Mouse (Mus musculus): ENCODE data around the gene Tppp. TPM values are rescaled to one million over a fixed set of nuclear protein-coding genes. Genes with fewer than 3 reads are reported as not detected.

Tppp gene
- polyA plus RNA-seq, 1 experiment from 2014 or later: 6.6 TPM

DNA sequence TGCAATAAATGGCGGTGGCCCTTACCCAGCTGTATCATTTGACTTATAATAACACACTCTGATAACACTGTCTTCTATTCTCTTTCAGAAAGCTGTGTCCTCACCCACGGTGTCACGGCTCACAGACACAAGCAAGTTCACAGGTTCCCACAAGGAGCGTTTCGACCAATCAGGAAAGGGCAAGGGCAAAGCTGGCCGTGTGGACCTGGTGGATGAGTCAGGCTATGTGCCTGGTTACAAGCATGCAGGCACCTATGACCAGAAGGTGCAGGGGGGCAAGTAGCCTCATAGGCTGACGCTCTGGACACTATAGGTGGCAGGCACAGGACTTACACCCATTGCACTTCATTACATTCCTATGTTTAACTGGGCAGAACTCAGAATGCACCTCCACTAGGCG lies 21.9 kb downstream of the Tppp start:
- Histone ChIP-seq H3K9ac (ENCODE audit: low read length) (no peak overlapping the region), H3K4me1 (ENCODE audit: control insufficient read depth, insufficient read depth, low read length) (no peaks in the 10 kb centered on the region), H3K27ac (ENCODE audit: low read depth, low read length) (no peak overlapping the region), H3K4me2 (ENCODE audit: low read length) (no peak overlapping the region), H3K27me3 (replicated peaks; ENCODE audit: control insufficient read depth, insufficient read depth, low read length) (no peaks in the 10 kb centered on the region), H3K9me3 (replicated peaks; ENCODE audit: control insufficient read depth, low read length) (no peaks in the 10 kb centered on the region), H3K36me3 (ENCODE audit: control insufficient read depth, insufficient read depth, low read length) (0 out of 2 replicates have a peak, but pooled peaks cover 15% of the 10 kb centered on the region), H3K4me3 (ENCODE audit: low read depth, low read length) (no peak overlapping the region)
- 84% methylated on average over 8 of the region's 8 CpGs for WGBS
- ATAC-seq (no peak), DNase-seq (ENCODE audit: low spot score) (no peak)

DNA sequence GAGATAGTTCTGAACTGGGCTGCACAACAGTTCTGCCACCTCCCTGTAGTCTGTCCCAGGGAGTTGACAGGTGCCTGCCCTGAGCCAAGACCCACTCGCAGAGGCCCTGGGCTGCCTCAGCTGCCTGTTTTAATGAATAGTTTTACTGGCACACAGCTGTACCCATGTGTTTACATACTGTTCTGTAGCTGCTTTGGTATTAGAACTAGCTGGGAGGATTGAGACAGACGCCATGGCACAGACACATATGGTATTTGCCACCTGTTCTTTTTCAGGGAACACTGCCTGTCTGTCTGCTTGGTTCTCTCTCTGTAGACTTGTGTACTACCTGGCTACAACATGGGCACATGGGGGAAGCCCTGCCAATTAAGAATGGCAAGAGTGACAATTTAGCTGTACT lies 25.5 kb downstream of the Tppp start:
- H3K9ac ChIP-seq (ENCODE audit: low read length): no peak overlapping the region
- H3K4me3 ChIP-seq (ENCODE audit: low read depth, low read length): no peak overlapping the region
- peak; percentile 41 for DNase-seq (ENCODE audit: low spot score)
- peaks cover 30% of the 10 kb centered on the region for H3K36me3 ChIP-seq (ENCODE audit: control insufficient read depth, insufficient read depth, low read length)
- no peaks in the 10 kb centered on the region for H3K4me1 ChIP-seq (ENCODE audit: control insufficient read depth, insufficient read depth, low read length)
- no peak overlapping the region for H3K27ac ChIP-seq (ENCODE audit: low read depth, low read length)
- H3K27me3 ChIP-seq (replicated peaks; ENCODE audit: control insufficient read depth, insufficient read depth, low read length): no peaks in the 10 kb centered on the region
- no peaks in the 10 kb centered on the region for H3K9me3 ChIP-seq (replicated peaks; ENCODE audit: control insufficient read depth, low read length)
- H3K4me2 ChIP-seq (ENCODE audit: low read length): no peak overlapping the region
- peak; percentile 91 for ATAC-seq
- WGBS: 64% methylated on average over 2 of the region's 2 CpGs

DNA sequence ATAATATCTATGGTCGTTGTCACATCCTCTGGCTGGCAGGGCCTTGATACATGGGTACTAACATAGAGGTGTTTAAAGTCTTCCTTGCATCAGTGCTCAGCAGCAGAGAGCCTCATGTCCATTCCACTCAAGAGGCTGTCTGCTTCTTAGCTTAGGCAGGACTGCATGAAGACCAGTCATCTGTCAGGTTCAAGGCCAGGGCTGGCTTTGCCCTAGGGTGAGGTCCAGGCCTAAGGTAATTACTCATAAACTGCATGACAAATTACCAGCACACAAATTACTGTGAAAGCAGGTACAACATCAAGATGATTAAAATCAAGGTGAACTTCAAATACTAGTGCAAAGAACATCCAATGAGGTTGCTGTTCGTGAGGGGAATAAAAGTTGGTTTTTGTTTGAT lies 26.6 kb downstream of the Tppp start:
- 84% methylated on average over 2 of the region's 2 CpGs for whole genome bisulfite sequencing

DNA sequence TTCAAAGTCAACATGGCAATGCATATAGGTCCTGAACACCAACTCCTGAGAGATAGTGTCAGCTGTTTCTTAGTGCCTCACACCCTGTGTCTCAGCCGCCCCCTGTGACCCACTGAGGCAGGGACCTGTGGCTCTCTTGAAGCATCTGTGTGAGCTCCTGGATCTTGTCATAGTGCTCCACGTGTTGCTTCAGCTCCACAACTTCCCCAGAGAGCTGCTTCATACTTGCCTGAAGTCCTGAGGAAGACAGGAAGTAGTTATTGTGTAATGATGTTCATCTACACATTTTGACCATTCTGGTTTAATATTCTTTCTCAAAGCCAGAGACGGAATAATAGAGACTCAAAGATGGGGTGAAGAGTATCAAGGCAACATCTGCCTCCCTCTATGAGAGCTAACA lies 30.7 kb downstream of the Tppp start:
- H3K4me1 ChIP-seq (ENCODE audit: control insufficient read depth, insufficient read depth, low read length): no peaks in the 10 kb centered on the region
- DNase-seq (ENCODE audit: low spot score) (no peak), ATAC-seq (no peak)
- no peak overlapping the region for H3K4me2 ChIP-seq (ENCODE audit: low read length)
- peaks cover 39% of the 10 kb centered on the region for H3K36me3 ChIP-seq (ENCODE audit: control insufficient read depth, insufficient read depth, low read length)
- no peaks in the 10 kb centered on the region for H3K9me3 ChIP-seq (replicated peaks; ENCODE audit: control insufficient read depth, low read length)
- no peak overlapping the region for H3K4me3 ChIP-seq (ENCODE audit: low read depth, low read length)
- 91% methylated on average over 3 of the region's 3 CpGs for WGBS
- no peak overlapping the region for H3K9ac ChIP-seq (ENCODE audit: low read length)
- H3K27ac ChIP-seq (ENCODE audit: low read depth, low read length): no peak overlapping the region
- no peaks in the 10 kb centered on the region for H3K27me3 ChIP-seq (replicated peaks; ENCODE audit: control insufficient read depth, insufficient read depth, low read length)

More for the DNA sequence above, 26.6 kb downstream of the Tppp start:
- no peak for ATAC-seq
- H3K4me3 ChIP-seq (ENCODE audit: low read depth, low read length): no peak overlapping the region
- no peaks in the 10 kb centered on the region for H3K9me3 ChIP-seq (replicated peaks; ENCODE audit: control insufficient read depth, low read length)
- no peak for DNase-seq (ENCODE audit: low spot score)
- no peak overlapping the region for H3K4me2 ChIP-seq (ENCODE audit: low read length)
- peaks cover 40% of the 10 kb centered on the region for H3K36me3 ChIP-seq (ENCODE audit: control insufficient read depth, insufficient read depth, low read length)
- no peaks in the 10 kb centered on the region for H3K4me1 ChIP-seq (ENCODE audit: control insufficient read depth, insufficient read depth, low read length)
- H3K9ac ChIP-seq (ENCODE audit: low read length): no peak overlapping the region
- H3K27ac ChIP-seq (ENCODE audit: low read depth, low read length): no peak overlapping the region
- no peaks in the 10 kb centered on the region for H3K27me3 ChIP-seq (replicated peaks; ENCODE audit: control insufficient read depth, insufficient read depth, low read length)

DNA sequence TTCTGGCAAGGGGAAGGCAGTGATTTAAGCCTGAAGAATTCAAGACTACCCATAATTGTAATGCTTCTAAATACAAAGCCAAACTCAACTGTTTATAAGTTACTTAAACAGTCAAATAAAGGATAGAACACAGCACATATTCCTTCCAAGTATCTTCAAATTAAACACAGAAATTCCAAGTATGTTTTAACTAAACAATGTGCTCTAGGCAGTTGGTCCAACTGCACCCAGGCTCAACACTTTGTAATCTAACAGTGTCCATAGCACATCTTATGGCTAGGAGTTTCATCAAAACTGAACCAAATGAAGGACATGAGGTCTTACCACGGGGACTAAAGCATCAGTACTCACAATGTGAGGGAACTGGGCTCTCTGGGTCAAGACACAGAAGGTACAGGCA lies 47.0 kb downstream of the Tppp start:
- ATAC-seq (no peak), DNase-seq (ENCODE audit: low spot score) (no peak)
- Histone ChIP-seq H3K4me2 (ENCODE audit: low read length) (no peak overlapping the region), H3K4me1 (ENCODE audit: control insufficient read depth, insufficient read depth, low read length) (no peaks in the 10 kb centered on the region), H3K27ac (ENCODE audit: low read depth, low read length) (no peak overlapping the region), H3K27me3 (replicated peaks; ENCODE audit: control insufficient read depth, insufficient read depth, low read length) (no peaks in the 10 kb centered on the region), H3K36me3 (ENCODE audit: control insufficient read depth, insufficient read depth, low read length) (peaks cover 22% of the 10 kb centered on the region; the same call in 1 of the 2 replicates), H3K4me3 (ENCODE audit: low read depth, low read length) (no peak overlapping the region), H3K9me3 (replicated peaks; ENCODE audit: control insufficient read depth, low read length) (no peaks in the 10 kb centered on the region), H3K9ac (ENCODE audit: low read length) (no peak overlapping the region)
- 82% methylated on average over 1 of the region's 1 CpGs for WGBS

DNA sequence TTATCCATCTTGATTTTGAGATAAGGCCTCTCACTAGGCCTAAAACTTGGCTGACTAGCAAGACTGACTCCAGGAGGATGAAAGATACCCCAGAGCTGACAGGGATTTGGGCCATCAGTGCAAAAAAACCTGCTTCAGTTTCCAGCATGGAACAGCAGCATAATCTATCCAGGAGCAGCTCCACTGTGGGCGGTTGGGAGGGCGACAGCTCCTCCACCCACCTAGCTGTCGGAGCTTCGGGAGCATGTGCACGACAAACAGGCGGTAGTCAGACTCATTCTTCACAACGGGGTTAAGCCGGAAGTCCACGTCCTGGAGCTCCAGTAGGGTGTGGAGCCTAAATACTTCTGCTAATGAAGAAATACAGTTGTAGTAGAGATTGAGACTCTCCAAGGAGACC lies 48.9 kb downstream of the Tppp start:
- no peaks in the 10 kb centered on the region for H3K4me1 ChIP-seq (ENCODE audit: control insufficient read depth, insufficient read depth, low read length)
- H3K27me3 ChIP-seq (replicated peaks; ENCODE audit: control insufficient read depth, insufficient read depth, low read length): no peaks in the 10 kb centered on the region
- H3K9ac ChIP-seq (ENCODE audit: low read length): no peak overlapping the region
- ATAC-seq (no peak), DNase-seq (ENCODE audit: low spot score) (no peak)
- H3K9me3 ChIP-seq (replicated peaks; ENCODE audit: control insufficient read depth, low read length): no peaks in the 10 kb centered on the region
- no peak overlapping the region for H3K27ac ChIP-seq (ENCODE audit: low read depth, low read length)
- no peak overlapping the region for H3K4me3 ChIP-seq (ENCODE audit: low read depth, low read length)
- no peak overlapping the region for H3K4me2 ChIP-seq (ENCODE audit: low read length)
- 95% methylated on average over 9 of the region's 9 CpGs for WGBS
- peaks cover 17% of the 10 kb centered on the region; the same call in 1 of the 2 replicates for H3K36me3 ChIP-seq (ENCODE audit: control insufficient read depth, insufficient read depth, low read length)

DNA sequence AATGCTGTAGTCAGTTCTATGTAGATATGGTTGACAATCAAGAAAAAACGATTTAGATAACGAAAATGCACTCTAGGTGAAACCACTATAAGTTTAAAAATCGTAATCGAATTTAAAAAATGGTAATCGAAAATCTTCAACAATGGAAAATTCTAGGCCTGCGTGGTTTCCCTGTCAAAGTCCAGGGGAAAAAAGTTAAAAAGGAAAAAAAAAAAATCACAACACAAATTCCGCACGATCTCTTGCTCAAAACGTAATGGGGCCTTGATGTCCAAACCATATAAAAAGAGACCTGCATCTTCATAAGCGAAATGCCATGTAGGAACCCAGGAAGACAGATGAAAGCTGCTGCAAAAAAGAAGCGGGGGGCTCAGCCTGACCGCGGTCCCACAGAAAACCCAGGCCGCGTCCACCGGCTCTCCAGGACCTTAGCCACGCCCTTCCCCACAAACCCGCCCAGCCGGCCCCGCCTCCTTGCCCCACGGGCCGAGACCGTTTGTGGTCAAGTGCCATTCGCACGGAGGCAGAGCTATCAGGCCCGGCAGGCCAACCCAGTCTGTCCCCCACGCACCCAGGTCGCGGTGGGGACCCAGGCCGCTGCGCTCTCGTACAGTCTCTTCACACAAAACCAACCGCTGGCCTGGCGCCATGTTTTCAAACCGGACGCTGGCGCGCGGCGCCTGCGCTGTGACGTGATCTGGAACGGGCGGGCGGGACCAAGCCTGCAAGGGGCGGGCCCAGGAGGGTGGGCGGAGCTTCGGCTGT lies 52.6 kb downstream of the Tppp start, which contains the start of gene Cep72:
Gene Cep72, minus strand, starts transcription at position 687 of the 765 bp plus-strand sequence.
- ATAC-seq: peak; percentile 98
- H3K9ac ChIP-seq (ENCODE audit: low read length): peak within 1 kb of the TSS; percentile 76
- 4% methylated on average over 47 of the region's 48 CpGs for WGBS

DNA sequence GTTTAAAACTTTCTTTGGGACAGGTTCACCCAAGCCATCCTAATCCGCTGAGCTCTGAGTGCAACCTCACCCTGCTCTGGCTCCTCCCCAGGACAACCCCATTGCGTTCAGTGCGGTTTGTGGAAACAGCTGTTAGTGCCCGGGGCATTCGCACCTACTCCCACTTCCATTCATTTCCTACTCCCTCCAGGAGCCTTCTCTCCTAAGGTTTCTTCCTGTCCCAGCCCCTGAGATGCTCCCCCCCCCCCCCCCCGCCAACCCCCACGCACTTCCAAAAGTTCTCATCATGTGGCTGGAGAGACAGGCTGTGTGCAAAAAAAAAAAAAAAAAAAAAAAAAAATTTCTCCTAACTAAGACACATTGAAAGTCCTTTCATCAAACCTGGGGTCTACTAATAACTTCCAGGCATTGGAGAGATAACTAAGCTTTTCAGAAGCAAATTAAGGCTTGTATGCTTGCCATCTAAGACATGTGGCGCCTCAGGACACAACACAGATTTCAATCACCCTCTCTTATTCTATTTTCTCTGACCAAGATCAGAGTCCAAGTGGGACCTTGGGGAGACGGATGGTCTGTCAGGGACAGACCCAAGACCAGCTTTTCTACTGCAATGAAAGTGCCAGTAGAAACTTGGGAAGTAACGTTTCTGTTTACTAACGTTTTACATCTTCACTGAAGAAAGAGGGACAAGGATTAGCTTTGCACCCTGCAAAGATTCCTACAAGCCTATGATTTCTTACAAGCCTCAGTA lies 53.3 kb downstream of the Tppp start:
- no peak overlapping the region for H3K27ac ChIP-seq (ENCODE audit: low read depth, low read length)
- H3K4me3 ChIP-seq (ENCODE audit: low read depth, low read length): peak overlapping the region; percentile 73
- 31% methylated on average over 10 of the region's 11 CpGs for whole genome bisulfite sequencing
- no peaks in the 10 kb centered on the region for H3K9me3 ChIP-seq (replicated peaks; ENCODE audit: control insufficient read depth, low read length)
- H3K4me2 ChIP-seq (ENCODE audit: low read length): peak overlapping the region; percentile 51
- H3K9ac ChIP-seq (ENCODE audit: low read length): peak overlapping the region; percentile 76
- no peaks in the 10 kb centered on the region for H3K4me1 ChIP-seq (ENCODE audit: control insufficient read depth, insufficient read depth, low read length)
- no peak for ATAC-seq
- H3K27me3 ChIP-seq (replicated peaks; ENCODE audit: control insufficient read depth, insufficient read depth, low read length): no peaks in the 10 kb centered on the region
- peaks cover 7% of the 10 kb centered on the region; the same call in 1 of the 2 replicates for H3K36me3 ChIP-seq (ENCODE audit: control insufficient read depth, insufficient read depth, low read length)
- no peak for DNase-seq (ENCODE audit: low spot score)

More for the DNA sequence above, 52.6 kb downstream of the Tppp start, which contains the start of gene Cep72:
- Histone ChIP-seq H3K9me3 (replicated peaks; ENCODE audit: control insufficient read depth, low read length) (no peaks in the 10 kb centered on the region), H3K4me1 (ENCODE audit: control insufficient read depth, insufficient read depth, low read length) (no peaks in the 10 kb centered on the region), H3K27me3 (replicated peaks; ENCODE audit: control insufficient read depth, insufficient read depth, low read length) (no peaks in the 10 kb centered on the region), H3K27ac (ENCODE audit: low read depth, low read length) (peak within 1 kb of the TSS; percentile 70), H3K4me2 (ENCODE audit: low read length) (peak within 1 kb of the TSS; percentile 51), H3K4me3 (ENCODE audit: low read depth, low read length) (peak within 1 kb of the TSS; percentile 73), H3K36me3 (ENCODE audit: control insufficient read depth, insufficient read depth, low read length) (peaks cover 12% of the 10 kb centered on the region; the same call in 1 of the 2 replicates)
- peak; percentile 94 for DNase-seq (ENCODE audit: low spot score)
